Mouse (Mus musculus): ENCODE data around the gene Gm14190.
"Not testable (repeated sequence)": the region's sequence is repeated elsewhere in the genome, so short reads cannot be mapped to it uniquely, and the experiment has no call there.

The Gm14190 gene

DNA sequence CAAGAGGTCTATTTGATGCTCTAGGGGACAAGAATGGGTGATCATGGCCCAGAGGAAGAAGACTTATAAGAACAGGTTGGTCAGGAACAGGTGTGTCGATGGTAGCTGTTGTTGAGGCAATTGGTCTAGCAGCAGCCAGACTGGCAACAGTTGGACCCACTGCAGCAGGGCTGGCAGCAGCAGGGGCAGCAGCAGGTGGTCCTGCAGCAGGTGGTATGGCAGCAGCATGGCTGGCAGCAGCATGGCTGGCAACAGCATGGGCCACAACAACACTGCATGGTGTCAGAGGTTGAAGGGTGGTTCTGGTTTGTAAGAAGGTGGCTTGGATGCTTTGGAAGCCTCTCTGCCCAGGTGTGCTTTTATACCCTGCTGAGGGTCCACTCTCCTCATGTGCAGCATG, at the start of gene Gm14190:
Gm14190 (minus strand) TSS at position 278 of the 400 bp plus-strand sequence.
- no peak for DNase-seq (ENCODE audit: extremely low read depth, low read depth, low spot score)

DNA sequence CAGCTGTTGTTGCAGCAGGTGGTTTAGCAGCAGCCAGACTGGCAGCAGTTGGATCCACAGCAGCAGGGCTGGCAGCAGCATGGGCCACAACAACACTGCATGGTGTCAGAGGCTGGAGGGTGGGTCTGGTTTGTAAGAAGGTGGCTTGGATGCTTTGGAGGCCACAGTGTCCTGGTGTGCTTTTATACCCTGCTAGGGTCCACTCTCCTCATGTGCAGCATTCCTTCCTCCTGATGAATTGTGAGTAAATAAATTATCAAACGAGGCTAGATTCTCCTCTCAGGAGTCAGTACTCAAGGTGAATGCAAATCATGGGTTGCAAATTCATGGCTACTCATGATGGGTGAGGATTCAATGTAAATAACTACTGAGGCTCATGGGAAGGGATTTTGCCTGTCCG, 43.6 kb upstream of the Gm14190 start, which contains the start of gene Gm14180:
Gm14180 (minus strand) TSS at position 101 of the 400 bp plus-strand sequence.
- DNase-seq (ENCODE audit: extremely low read depth, low read depth, low spot score), result no peak

DNA sequence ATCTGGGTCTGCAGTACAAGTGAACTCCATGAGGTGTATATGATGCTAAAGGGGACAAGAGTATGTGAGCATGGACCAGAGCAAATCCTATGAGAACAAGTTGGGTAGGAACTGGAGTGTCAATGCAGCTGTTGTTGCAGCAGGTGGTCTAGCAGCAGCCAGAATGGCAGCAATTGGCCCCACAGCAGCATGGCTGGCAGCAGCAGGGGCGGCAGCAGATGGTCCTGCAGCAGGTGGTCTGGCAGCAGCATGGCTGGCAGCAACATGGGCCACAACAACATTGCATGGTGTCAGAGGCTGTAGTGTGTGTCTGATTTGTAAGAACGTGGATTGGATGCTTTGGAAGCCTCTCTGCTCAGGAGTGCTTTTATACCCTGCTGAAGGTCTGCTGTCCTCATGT, 33.5 kb upstream of the Gm14190 start:
- no peak for DNase-seq (ENCODE audit: extremely low read depth, low read depth, low spot score)

DNA sequence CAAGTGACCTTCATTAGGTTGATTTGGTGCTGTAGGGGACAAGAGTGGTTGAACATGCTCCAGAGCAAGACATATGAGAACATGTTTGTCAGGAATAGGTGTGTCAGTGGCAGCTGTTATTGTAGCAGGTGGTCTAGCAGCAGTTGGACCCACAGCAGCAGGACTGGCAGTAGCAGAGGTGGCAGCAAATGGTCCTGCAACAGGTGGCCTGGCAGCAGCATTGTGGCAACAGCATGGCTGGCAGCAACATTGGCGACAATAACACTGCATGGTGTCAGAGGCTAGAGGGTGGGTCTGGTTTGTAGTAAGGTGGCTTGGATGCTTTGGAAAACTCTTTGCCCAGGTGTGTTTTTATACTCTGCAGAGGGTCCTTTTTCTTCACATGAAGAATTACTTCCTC, 28.2 kb upstream of the Gm14190 start:
- no peak for DNase-seq (ENCODE audit: extremely low read depth, low read depth, low spot score)

DNA sequence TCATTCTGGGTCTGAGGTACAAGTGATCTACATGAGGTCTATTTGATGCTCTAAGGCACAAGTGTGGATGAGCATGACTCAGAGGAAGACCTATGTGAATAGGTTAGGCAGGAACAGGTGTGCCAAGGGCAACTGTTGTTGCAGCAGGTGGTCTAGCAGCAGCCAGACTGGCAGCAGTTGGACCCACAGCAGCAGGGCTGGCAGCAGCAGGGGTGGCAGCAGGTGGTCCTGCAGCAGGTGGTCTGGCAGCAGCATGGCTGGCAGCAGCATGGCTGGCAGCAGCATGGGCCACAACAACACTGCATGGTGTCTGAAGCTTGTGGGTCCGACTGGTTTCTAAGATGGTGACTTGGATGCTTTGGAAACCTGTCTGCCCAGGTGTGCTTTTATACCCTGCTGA, 5.3 kb downstream of the Gm14190 start:
- DNase-seq (ENCODE audit: extremely low read depth, low read depth, low spot score), result not testable (repeated sequence)

DNA sequence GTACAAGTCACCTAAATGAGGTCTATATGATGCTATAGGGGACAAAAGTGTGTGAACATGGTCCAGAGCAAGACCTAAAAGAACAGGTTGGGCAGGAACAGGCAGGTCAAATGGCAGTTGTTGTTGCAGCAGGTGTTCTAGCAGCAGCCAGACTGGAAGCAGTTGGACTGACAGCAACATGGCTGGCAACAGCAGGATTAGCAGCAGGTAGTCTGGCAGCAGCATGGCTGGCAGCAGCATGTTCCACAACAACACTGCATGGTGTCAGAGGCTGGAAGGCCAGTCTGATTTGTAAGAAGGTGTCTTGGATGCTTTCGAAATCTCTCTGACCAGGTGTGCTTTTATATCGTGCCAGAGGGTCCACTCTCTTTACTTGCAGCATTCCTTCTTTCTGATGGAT, 7.1 kb downstream of the Gm14190 start:
- no peak for DNase-seq (ENCODE audit: extremely low read depth, low read depth, low spot score)

DNA sequence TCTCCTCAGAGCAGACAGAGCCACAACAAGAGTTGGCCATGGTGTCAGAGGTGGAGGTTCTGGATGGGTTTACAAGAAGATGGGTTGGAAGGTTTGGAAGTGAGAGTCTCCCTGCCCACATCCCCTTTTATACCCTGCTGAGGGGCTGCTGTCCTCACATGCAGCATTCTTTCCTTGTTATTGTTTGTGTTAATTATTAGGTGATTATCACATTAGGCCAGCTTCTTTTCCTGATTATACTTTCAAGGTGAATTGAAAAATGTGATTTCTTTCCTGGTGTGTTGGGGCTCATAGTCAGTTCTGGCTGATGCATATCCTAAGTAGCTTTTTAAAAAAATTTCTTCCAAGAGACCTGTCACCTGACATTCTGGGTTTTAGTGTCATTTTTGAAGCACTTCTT, 24.7 kb downstream of the Gm14190 start, which contains the start of gene Krtap4-6:
Krtap4-6 (minus strand) TSS at position 101 of the 400 bp plus-strand sequence.
- no peak for DNase-seq (ENCODE audit: extremely low read depth, low read depth, low spot score)

DNA sequence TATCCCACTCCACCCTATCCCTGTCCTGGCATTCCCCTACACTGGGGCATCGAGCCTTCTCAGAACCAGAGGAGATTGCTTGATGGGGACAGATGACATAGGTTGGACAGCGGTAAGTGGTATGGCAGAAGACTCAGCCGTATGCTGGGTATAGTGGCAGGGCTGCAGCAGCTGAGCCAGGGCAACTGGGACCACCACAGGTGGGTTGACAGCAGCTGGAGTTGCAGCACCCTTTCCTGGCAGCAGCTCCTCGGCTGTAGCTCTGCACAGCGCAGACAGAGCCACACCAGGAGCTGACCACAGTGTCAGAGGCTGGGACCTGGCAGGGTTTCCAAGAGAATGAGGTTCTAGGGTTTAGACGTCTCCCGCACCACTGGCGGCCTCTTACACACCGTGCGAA, 27.7 kb downstream of the Gm14190 start:
- no peak for DNase-seq (ENCODE audit: extremely low read depth, low read depth, low spot score)

DNA sequence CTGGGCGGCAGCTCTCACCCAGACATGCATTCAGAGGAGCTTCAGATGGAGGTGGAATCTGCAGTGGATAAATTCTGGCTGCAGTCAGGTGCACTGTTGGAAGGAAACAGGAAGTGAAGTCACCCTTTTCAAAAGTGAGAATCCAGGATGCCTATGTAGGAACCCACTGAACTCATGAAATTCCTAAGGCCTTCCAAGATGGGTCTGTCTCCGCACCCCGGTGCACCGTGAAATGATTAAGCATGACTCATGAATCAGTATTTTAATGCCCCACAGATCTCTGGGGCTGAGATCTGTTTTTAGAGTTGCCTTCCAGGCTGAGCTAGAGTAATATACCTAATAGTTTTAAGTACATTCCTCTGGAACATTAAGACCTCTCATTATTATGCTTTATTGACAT, 31.3 kb downstream of the Gm14190 start:
- no peak for DNase-seq (ENCODE audit: extremely low read depth, low read depth, low spot score)

DNA sequence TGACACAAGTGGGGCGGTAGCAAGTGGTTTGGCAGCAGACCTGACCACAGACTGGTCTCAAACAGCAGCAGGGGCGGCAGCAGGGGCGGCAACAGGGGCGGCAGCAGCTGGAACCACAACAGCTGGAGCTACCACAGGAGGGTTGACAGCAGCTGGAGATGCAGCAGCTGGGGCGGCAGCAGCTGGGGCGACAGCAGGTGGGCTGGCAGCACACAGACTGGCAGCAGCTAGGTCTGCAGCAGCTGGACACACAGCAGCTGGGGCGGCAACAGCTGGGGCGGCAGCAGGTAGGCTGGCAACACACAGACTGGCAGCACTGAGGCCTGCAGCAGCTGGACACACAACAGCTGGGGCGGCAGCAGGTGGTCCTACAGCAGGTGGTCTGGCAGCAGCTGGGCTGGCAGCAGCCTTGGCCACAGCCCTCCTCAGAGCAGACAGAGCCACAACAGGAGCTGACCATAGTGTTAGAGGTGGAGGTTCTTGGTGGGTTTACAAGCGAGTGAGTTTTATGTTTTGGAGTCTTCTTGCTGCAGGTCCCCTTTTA, 32.0 kb downstream of the Gm14190 start, which contains the start of gene Gm11563:
Gm11563 (minus strand) TSS at position 494 of the 544 bp plus-strand sequence.
- DNase-seq (ENCODE audit: extremely low read depth, low read depth, low spot score), result not testable (repeated sequence)

DNA sequence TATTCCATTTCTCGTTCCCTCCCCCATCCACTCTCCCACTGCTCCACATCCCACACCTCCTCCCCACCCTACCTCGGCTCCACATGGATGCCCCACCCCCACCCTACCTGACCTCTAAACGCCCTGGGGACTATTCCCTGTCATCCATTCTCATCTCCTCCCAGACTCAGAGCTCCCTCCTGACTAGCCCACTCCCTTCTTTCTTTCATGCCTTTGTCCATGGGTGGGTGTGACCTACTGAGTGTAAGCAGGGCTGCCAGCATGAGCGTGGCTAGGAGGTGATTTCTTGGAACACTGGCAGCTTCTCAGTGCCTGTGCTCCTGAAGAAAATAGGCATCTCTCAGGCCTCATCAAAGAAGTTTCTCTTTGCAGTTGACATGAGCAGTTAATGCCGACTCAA, 33.5 kb downstream of the Gm14190 start:
- DNase-seq (ENCODE audit: extremely low read depth, low read depth, low spot score), result no peak

DNA sequence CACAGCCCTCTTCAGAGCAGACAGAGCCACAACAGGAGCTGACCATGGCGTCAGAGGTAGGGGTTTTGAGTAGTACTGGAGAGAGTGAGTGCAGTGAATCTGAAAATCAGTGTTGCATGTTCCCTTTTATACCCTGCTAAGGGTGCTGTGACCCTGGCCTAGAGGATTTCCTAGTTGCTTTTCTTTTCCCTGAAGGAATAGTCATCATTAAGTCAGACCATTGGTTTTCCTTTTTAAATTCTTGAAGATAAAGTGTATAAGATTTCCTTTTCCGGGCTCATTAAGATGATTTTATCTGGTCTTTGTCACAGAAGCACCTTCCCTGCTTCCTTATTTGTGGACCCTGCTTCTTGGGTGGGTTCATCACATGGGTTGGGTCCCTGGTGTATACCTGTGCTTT, 40.4 kb downstream of the Gm14190 start, which contains the start of gene Gm11555:
Gm11555 (minus strand) TSS at position 101 of the 400 bp plus-strand sequence.
- DNase-seq (ENCODE audit: extremely low read depth, low read depth, low spot score), result no peak

DNA sequence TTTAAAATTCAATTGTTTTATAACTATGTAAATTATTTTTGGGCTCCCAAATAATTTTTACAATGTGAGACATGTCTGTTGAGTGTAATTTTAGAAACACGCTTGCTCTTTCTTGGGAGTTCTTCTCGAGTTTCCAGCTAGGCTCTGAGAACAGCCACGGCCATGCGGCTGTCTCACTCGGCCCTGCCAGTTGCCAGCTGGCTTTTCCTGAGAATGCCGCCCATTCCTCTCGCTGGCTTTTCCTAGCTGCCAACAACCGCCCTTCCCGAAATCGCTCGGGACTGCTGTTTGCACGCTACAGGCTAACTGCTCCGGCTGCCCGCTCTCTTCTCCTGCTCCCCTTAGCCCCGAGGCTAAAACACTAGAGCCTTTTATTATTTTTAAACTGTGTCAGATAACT, 44.1 kb downstream of the Gm14190 start:
- no peak for DNase-seq (ENCODE audit: extremely low read depth, low read depth, low spot score)

DNA sequence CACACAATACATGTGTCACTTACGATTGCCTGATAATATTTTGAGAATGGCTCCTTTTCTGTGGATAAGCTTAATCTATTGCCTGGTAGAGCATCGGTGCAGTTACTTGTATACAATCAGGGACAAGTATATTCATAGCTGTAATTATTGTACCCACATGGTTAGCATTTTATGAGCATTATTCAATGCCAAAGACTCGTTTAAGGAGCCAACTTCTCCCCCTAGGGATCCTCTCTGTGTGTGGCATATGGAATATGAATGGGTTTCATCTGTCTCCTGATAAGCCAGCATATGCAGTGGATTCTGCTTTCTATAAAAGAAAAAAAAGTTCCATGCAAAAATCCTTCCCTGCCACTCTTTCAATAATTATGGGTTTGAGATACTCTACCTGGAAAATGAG, 46.2 kb downstream of the Gm14190 start:
- DNase-seq (ENCODE audit: extremely low read depth, low read depth, low spot score), result no peak

DNA sequence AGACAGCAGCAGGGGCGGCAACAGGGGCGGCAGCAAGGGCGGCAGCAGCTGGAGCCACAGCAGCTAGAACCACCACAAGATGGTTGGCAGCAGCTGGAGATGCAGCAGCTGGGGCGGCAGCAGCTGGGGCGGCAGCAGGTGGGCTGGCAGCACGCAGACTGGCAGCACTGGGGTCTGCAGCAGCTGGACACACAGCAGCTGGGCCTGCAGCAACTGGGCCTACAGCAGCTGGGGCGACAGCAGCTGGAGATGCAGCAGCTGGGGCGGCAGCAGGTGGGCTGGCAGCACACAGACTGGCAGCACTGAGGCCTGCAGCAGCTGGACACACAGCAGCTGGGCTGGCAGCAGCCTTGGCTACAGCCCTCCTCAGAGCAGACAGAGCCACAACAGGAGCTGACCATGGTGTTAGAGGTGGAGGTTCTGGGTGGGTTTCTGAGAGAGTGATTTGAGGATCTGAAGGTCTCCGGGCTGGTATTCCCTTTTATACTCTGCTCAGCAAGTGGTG, 46.9 kb downstream of the Gm14190 start, which contains the start of gene Krtap4-7:
Krtap4-7 (minus strand) TSS at position 455 of the 505 bp plus-strand sequence.
- not testable (repeated sequence) for DNase-seq (ENCODE audit: extremely low read depth, low read depth, low spot score)

DNA sequence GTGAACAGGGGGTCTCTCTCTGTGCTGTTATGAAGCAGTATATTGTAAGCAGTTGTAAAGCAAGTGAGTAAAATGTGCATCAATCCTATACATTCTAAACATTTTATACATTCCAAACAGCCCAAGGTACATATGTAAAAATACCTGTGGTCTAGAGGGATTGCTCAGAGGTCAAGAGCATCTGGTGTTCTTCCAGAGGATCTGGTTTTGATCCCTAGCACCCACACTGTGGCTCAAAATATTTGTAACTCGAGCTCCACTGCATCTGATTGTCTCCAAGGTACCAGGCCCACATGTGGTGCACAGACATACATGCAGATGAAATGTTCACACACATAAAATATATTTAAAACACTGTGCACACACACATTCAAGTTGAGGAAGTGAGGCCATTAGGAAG, 49.6 kb downstream of the Gm14190 start:
- DNase-seq (ENCODE audit: extremely low read depth, low read depth, low spot score), result no peak
